Comparison of ENCODE assay signal across 8 mouse cellular contexts in the genomic region with DNA sequence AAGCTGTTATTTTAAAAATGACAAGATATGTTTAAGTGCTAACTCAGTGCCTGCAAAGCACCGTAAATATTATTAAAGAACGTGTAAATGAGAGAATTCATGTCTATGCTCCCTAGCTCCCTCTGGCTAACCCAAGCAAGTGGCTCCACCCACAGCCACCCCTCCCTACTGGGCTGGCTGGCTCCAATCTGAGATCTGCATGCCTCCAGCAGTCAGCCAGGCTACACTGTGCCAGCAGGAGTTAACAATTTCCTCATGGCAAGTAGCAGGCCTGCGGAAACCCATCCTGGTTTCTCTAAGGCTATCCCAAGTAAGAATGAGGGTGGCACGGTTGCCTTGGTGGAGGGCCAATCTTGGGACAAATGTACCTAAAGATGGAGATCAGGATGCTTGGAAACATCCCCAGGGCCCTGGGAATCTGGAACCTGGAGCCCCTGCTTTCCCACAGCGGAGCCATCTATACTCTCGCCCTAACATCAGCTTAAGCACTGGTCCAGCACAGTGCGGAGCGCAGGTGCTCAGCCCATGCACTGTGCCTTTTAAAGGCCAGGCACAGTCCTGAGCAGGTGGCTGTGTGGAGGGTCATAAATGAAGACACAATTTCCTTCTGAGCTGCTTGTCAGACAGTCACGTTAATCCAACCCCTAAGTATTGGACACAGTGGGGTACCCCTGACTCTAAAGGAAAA. TPM values are rescaled to one million over a fixed set of nuclear protein-coding genes. Genes with fewer than 3 reads are reported as not detected.
DNase-seq lines count a peak whose midpoint lies in the region; ATAC-seq and TF ChIP-seq lines count a peak whose summit lies in the region.

No protein-coding gene starts in this region.

- H3K4me1 ChIP-seq in heart, postnatal 0 days (ENCODE audit: control insufficient read depth, insufficient read depth), result 0 out of 2 replicates have a peak, but pooled peaks cover 3% of the 10 kb centered on the region
- H3K4me1 ChIP-seq in heart, embryonic 11.5 days (ENCODE audit: control insufficient read depth, insufficient read depth, low read length), result peaks cover 14% of the 10 kb centered on the region; the same call in 1 of the 2 replicates
- H3K4me1 ChIP-seq in embryonic facial prominence, embryonic 15.5 days, result peaks cover 6% of the 10 kb centered on the region

- 61% methylated on average over 9 of the region's 9 CpGs for WGBS in heart, postnatal 0 days
- 65% methylated on average over 9 of the region's 9 CpGs for WGBS in heart, embryonic 11.5 days (ENCODE audit: insufficient replicate concordance)
- 50% methylated on average over 9 of the region's 9 CpGs for WGBS in embryonic facial prominence, embryonic 15.5 days

- H3K9me3 ChIP-seq in heart, postnatal 0 days (replicated peaks; ENCODE audit: control insufficient read depth, low read length), result no peaks in the 10 kb centered on the region
- no peaks in the 10 kb centered on the region for H3K9me3 ChIP-seq in heart, embryonic 11.5 days (replicated peaks; ENCODE audit: control insufficient read depth, low read length)
- no peaks in the 10 kb centered on the region for H3K9me3 ChIP-seq in embryonic facial prominence, embryonic 15.5 days (replicated peaks)

- no peak overlapping the region for H3K4me2 ChIP-seq in heart, postnatal 0 days (ENCODE audit: low read depth, low read length)
- no peak overlapping the region for H3K4me2 ChIP-seq in heart, embryonic 11.5 days
- no peak overlapping the region for H3K4me2 ChIP-seq in embryonic facial prominence, embryonic 15.5 days (replicated peaks)

- no peaks in the 10 kb centered on the region for H3K27me3 ChIP-seq in heart, postnatal 0 days (ENCODE audit: control insufficient read depth, insufficient read depth, low read length)
- H3K27me3 ChIP-seq in heart, embryonic 11.5 days (ENCODE audit: control insufficient read depth, insufficient read depth, low read length), result no peaks in the 10 kb centered on the region
- no peaks in the 10 kb centered on the region for H3K27me3 ChIP-seq in embryonic facial prominence, embryonic 15.5 days

- H3K9ac ChIP-seq in heart, postnatal 0 days (replicated peaks; ENCODE audit: low read depth, low read length), result no peak overlapping the region
- H3K9ac ChIP-seq in heart, embryonic 11.5 days (ENCODE audit: low read depth, low read length), result no peak overlapping the region
- H3K9ac ChIP-seq in embryonic facial prominence, embryonic 15.5 days, result no peak overlapping the region

- no peak for TF ChIP-seq EP300 in heart, postnatal 0 days (IDR thresholded peaks at IDR 0.05; ENCODE audit: low read depth)

- DNase-seq in heart, postnatal 0 days (ENCODE audit: low spot score), result no peak
- DNase-seq in urinary bladder, adult 18-20 months (ENCODE audit: low spot score in 2 of 2), result peak; percentile 19 to 30
- DNase-seq in urinary bladder, postnatal 25 days (ENCODE audit: low spot score), result no peak
- DNase-seq in left cerebral cortex, adult 11 months (ENCODE audit: low spot score), result no peak
- no peak for DNase-seq in retina, embryonic 14.5 days (ENCODE audit: low spot score)

- H3K4me3 ChIP-seq in heart, postnatal 0 days (ENCODE audit: low read depth, low read length), result no peak overlapping the region
- H3K4me3 ChIP-seq in heart, embryonic 11.5 days (ENCODE audit: low read depth, low read length), result no peak overlapping the region
- no peak overlapping the region for H3K4me3 ChIP-seq in embryonic facial prominence, embryonic 15.5 days (replicated peaks)

- no peaks in the 10 kb centered on the region for H3K36me3 ChIP-seq in heart, postnatal 0 days (replicated peaks; ENCODE audit: control insufficient read depth, insufficient read depth, low read length)
- H3K36me3 ChIP-seq in heart, embryonic 11.5 days (ENCODE audit: control insufficient read depth, insufficient read depth, low read length), result no peaks in the 10 kb centered on the region
- H3K36me3 ChIP-seq in embryonic facial prominence, embryonic 15.5 days, result no peaks in the 10 kb centered on the region

- TF ChIP-seq CTCF in heart, postnatal 0 days (IDR thresholded peaks at IDR 0.05; ENCODE audit: low read depth), result peak; percentile 33; the same call in 1 of the 2 replicates

- no peak overlapping the region for H3K27ac ChIP-seq in heart, postnatal 0 days (ENCODE audit: low read depth)
- no peak overlapping the region for H3K27ac ChIP-seq in heart, embryonic 11.5 days (ENCODE audit: low read depth, low read length)
- no peak overlapping the region for H3K27ac ChIP-seq in embryonic facial prominence, embryonic 15.5 days (replicated peaks)

- ATAC-seq in heart, postnatal 0 days (ENCODE audit: insufficient read depth, low read depth), result peak; percentile 60
- no peak; the same call in 1 of the 2 replicates for ATAC-seq in heart, embryonic 11.5 days (replicated peaks; ENCODE audit: insufficient number of reproducible peaks, low FRiP score, low TSS enrichment)
- 0 out of 2 replicates have a peak, but pooled peaks have one; percentile 54 for ATAC-seq in embryonic facial prominence, embryonic 15.5 days (ENCODE audit: insufficient number of reproducible peaks, low FRiP score, low TSS enrichment, low read depth)
- ATAC-seq in megakaryocyte-erythroid progenitor cell, adult 5-6 weeks (replicated peaks; ENCODE audit: low FRiP score, low TSS enrichment, poor library complexity, severe bottlenecking), result peak; percentile 84

RNA-seq across cellular contexts. Expression of gene Cib4, which starts 4.8 kb away (rescaled TPM):
- not detected in 2 replicates for total RNA-seq in heart, postnatal 0 days (2014; rRNA removed; ENCODE audit: low replicate concordance)
- not detected in 2 replicates for polyA plus RNA-seq in heart, postnatal 0 days (2015; fragmentation: Nextera tagmentation; extraction: Ambion mirVana)
- polyA plus RNA-seq in heart, embryonic 11.5 days (2014; fragmentation: Nextera tagmentation; extraction: Ambion mirVana), result not detected in 2 replicates
- 0.29 TPM in 1 of 2 replicates, not detected in the other for polyA plus RNA-seq in embryonic facial prominence, embryonic 15.5 days (2015; fragmentation: Nextera tagmentation; extraction: Ambion mirVana)
- not detected in 2 replicates for total RNA-seq in megakaryocyte-erythroid progenitor cell, adult 5-6 weeks (2014; fragmentation: Nextera tagmentation)
- total RNA-seq in megakaryocyte-erythroid progenitor cell, adult 5-6 weeks (2017), result not detected in 2 replicates

RNA-seq across cellular contexts. Expression of gene Kcnk3, which starts 37.5 kb away (rescaled TPM):
- 55.5 and 70.0 TPM in 2 replicates for total RNA-seq in heart, postnatal 0 days (2014; rRNA removed; ENCODE audit: low replicate concordance)
- polyA plus RNA-seq in heart, postnatal 0 days (2015; fragmentation: Nextera tagmentation; extraction: Ambion mirVana), result 36.4 and 45.3 TPM in 2 replicates
- polyA plus RNA-seq in heart, embryonic 11.5 days (2014; fragmentation: Nextera tagmentation; extraction: Ambion mirVana), result 36.8 and 37.8 TPM in 2 replicates
- 0.70 and 1.3 TPM in 2 replicates for polyA plus RNA-seq in embryonic facial prominence, embryonic 15.5 days (2015; fragmentation: Nextera tagmentation; extraction: Ambion mirVana)
- not detected in 2 replicates for total RNA-seq in megakaryocyte-erythroid progenitor cell, adult 5-6 weeks (2014; fragmentation: Nextera tagmentation)
- 0.04 TPM in 1 of 2 replicates, not detected in the other for total RNA-seq in megakaryocyte-erythroid progenitor cell, adult 5-6 weeks (2017)

Comparison
In these comparisons a context has a peak if more than half of its experiments do, and no peak if none do; other contexts are left out.
1. DNase-seq: peak in urinary bladder, adult 18-20 months (2 of 2); none in heart, postnatal 0 days (single experiment), urinary bladder, postnatal 25 days (single experiment), left cerebral cortex, adult 11 months (single experiment) and retina, embryonic 14.5 days (single experiment).
2. RNA of gene Kcnk3, which starts 37.5 kb away (polyA plus RNA-seq): 36.4 to 45.3 TPM in heart, postnatal 0 days and 36.8 to 37.8 TPM in heart, embryonic 11.5 days; 0.70 to 1.3 TPM in embryonic facial prominence, embryonic 15.5 days; every median in the first group is over 10 times any median in the second.